Mouse (Mus musculus) lung, embryonic 16.5 days (tissue): ENCODE measurements around the gene Efemp2. TPM values are rescaled to one million over a fixed set of nuclear protein-coding genes. Genes with fewer than 3 reads are reported as not detected.

Source experiments
- ATAC-seq: fragments of 200-750 bp; cut with Nextera tagmentation; 2 replicates; pipeline ENCODE4 v1.8.0; 2017; ENCODE audit warnings: low read depth, mild to moderate bottlenecking, moderate library complexity
- H3K27ac ChIP-seq: fragments of 300-500 bp; sonication (generic); 2 replicates; pipeline ENCODE4 v1.5.1; 2014; ENCODE audit warnings: mild to moderate bottlenecking, control low read depth, low read length
- H3K27me3 ChIP-seq: fragments of 300-500 bp; sonication (generic); 2 replicates; pipeline ENCODE4 v1.6.1; 2014; ENCODE audit warnings: low read depth, low read length, mixed read lengths; ENCODE audit not compliant: control insufficient read depth, insufficient read depth
- H3K36me3 ChIP-seq: fragments of 300-500 bp; sonication (generic); 2 replicates; pipeline ENCODE4 v1.6.1; 2014; ENCODE audit warnings: low read length; ENCODE audit not compliant: control insufficient read depth, insufficient read depth
- H3K4me1 ChIP-seq: fragments of 300-500 bp; sonication (generic); replicated peaks from 2 replicates; pipeline ENCODE4 v1.6.1; 2014; ENCODE audit warnings: low read length, mixed read lengths; ENCODE audit not compliant: control insufficient read depth, insufficient read depth
- H3K4me2 ChIP-seq: fragments of 300-500 bp; sonication (generic); 2 replicates; pipeline ENCODE4 v1.6.1; 2014; ENCODE audit warnings: low read depth, low read length, control low read depth
- H3K4me3 ChIP-seq: fragments of 300-500 bp; sonication (generic); 2 replicates; pipeline ENCODE4 v1.5.1; 2014; ENCODE audit warnings: mild to moderate bottlenecking, low read length, control low read depth
- H3K9ac ChIP-seq: fragments of 300-500 bp; sonication (generic); 2 replicates; pipeline ENCODE4 v1.6.1; 2014; ENCODE audit warnings: low read length, control low read depth
- H3K9me3 ChIP-seq: fragments of 300-500 bp; sonication (generic); 2 replicates; pipeline ENCODE4 v1.6.1; 2016; ENCODE audit warnings: low read length; ENCODE audit not compliant: control insufficient read depth
- WGBS: fragments of 180-500 bp; shearing (Covaris S2); extraction: QIAGEN DNeasy Blood & Tissue Kit; methylation state at CpG from one replicate; pipeline ENCODE4 v1.1.7; 2014; 5-methylcytosine and 5-hydroxymethylcytosine counted together
- polyA plus RNA-seq: library from polyadenylated mRNA; unstranded; fragments of >200 nt; fragmentation: Nextera tagmentation; extraction: Ambion mirVana; gene quantifications from 2 replicates; pipeline ENCODE4 v1.2.1, GENCODE M21; 2015

Gene Efemp2
- polyA plus RNA-seq, 1 experiment from 2014 or later: 200 TPM

- no peak for ATAC-seq
- Histone ChIP-seq H3K9me3 (no peaks in the 10 kb centered on the region), H3K27ac (no peak overlapping the region), H3K4me3 (no peak overlapping the region), H3K4me1 (peaks cover 29% of the 10 kb centered on the region), H3K27me3 (no peaks in the 10 kb centered on the region), H3K9ac (no peak overlapping the region), H3K36me3 (peaks cover 9% of the 10 kb centered on the region), H3K4me2 (no peak overlapping the region)
- WGBS: 79% methylated on average over 1 of the region's 1 CpGs
Observed at GRCm38 (mm10) chr19:5430408-5430807, 43.3 kb upstream of the Efemp2 start.

GRCm38 (mm10) chr19:5431911-5432464 lies 41.8 kb upstream of the Efemp2 start:
- Histone ChIP-seq H3K27me3 (no peaks in the 10 kb centered on the region), H3K36me3 (peaks cover 4% of the 10 kb centered on the region), H3K4me1 (peaks cover 17% of the 10 kb centered on the region), H3K27ac (no peak overlapping the region), H3K9me3 (no peaks in the 10 kb centered on the region), H3K4me2 (no peak overlapping the region), H3K4me3 (no peak overlapping the region), H3K9ac (no peak overlapping the region)
- WGBS: 68% methylated on average over 4 of the region's 4 CpGs
- no peak for ATAC-seq

GRCm38 (mm10) chr19:5432992-5433852 lies 40.5 kb upstream of the Efemp2 start:
- ATAC-seq: peak; percentile 83
- peak overlapping the region; percentile 58 for H3K9ac ChIP-seq
- 6% methylated on average over 16 of the region's 16 CpGs for WGBS

GRCm38 (mm10) chr19:5433951-5434350 lies 39.8 kb upstream of the Efemp2 start:
- Histone ChIP-seq H3K4me2 (peak overlapping the region; percentile 64), H3K36me3 (no peaks in the 10 kb centered on the region), H3K27ac (peak overlapping the region; percentile 77), H3K9me3 (no peaks in the 10 kb centered on the region), H3K4me1 (peaks cover 17% of the 10 kb centered on the region), H3K4me3 (peak overlapping the region; percentile 39), H3K9ac (peak overlapping the region; percentile 58), H3K27me3 (no peaks in the 10 kb centered on the region)
- no peak for ATAC-seq
- WGBS: 53% methylated on average over 7 of the region's 7 CpGs

More at GRCm38 (mm10) chr19:5432992-5433852, 40.5 kb upstream of the Efemp2 start:
- Histone ChIP-seq H3K4me1 (peaks cover 17% of the 10 kb centered on the region), H3K4me2 (peak overlapping the region; percentile 64), H3K27ac (peak overlapping the region; percentile 77), H3K4me3 (peak overlapping the region; percentile 39), H3K27me3 (no peaks in the 10 kb centered on the region), H3K36me3 (no peaks in the 10 kb centered on the region), H3K9me3 (no peaks in the 10 kb centered on the region)

- no peak overlapping the region for H3K4me2 ChIP-seq
- peaks cover 29% of the 10 kb centered on the region for H3K27me3 ChIP-seq
- WGBS: 51% methylated on average over 9 of the region's 9 CpGs
- H3K27ac ChIP-seq: no peak overlapping the region
- H3K4me1 ChIP-seq: peaks cover 19% of the 10 kb centered on the region
- no peak overlapping the region for H3K9ac ChIP-seq
- H3K36me3 ChIP-seq: no peaks in the 10 kb centered on the region
- no peak overlapping the region for H3K4me3 ChIP-seq
- peaks cover 5% of the 10 kb centered on the region; the same call in 1 of the 2 replicates for H3K9me3 ChIP-seq
- no peak for ATAC-seq
Observed at GRCm38 (mm10) chr19:5444371-5444908, 29.3 kb upstream of the Efemp2 start.

GRCm38 (mm10) chr19:5444954-5445353 lies 28.8 kb upstream of the Efemp2 start:
- 0 out of 2 replicates have a peak, but pooled peaks have one; percentile 34 for ATAC-seq
- Histone ChIP-seq H3K4me2 (no peak overlapping the region), H3K9me3 (peaks cover 5% of the 10 kb centered on the region; the same call in 1 of the 2 replicates), H3K27me3 (peaks cover 31% of the 10 kb centered on the region), H3K36me3 (no peaks in the 10 kb centered on the region), H3K9ac (0 out of 2 replicates have a peak overlapping the region, but pooled peaks have one; percentile 31), H3K27ac (no peak overlapping the region), H3K4me3 (no peak overlapping the region), H3K4me1 (peaks cover 19% of the 10 kb centered on the region)
- 30% methylated on average over 7 of the region's 7 CpGs for WGBS

GRCm38 (mm10) chr19:5445747-5446146 lies 28.0 kb upstream of the Efemp2 start:
- 85% methylated on average over 5 of the region's 5 CpGs for WGBS
- no peak overlapping the region for H3K9ac ChIP-seq
- H3K4me2 ChIP-seq: no peak overlapping the region
- no peak overlapping the region for H3K4me3 ChIP-seq
- no peaks in the 10 kb centered on the region for H3K36me3 ChIP-seq
- H3K27ac ChIP-seq: no peak overlapping the region
- no peak for ATAC-seq
- no peaks in the 10 kb centered on the region for H3K9me3 ChIP-seq
- peaks cover 36% of the 10 kb centered on the region for H3K27me3 ChIP-seq
- H3K4me1 ChIP-seq: peaks cover 19% of the 10 kb centered on the region

- Histone ChIP-seq H3K36me3 (no peaks in the 10 kb centered on the region), H3K9me3 (no peaks in the 10 kb centered on the region), H3K4me1 (peaks cover 19% of the 10 kb centered on the region), H3K4me2 (peak within 1 kb of the TSS; percentile 97), H3K4me3 (peak within 1 kb of the TSS; percentile 64), H3K9ac (peak within 1 kb of the TSS; percentile 55), H3K27ac (no peak within 1 kb of the TSS), H3K27me3 (peaks cover 36% of the 10 kb centered on the region)
- under 1% methylated on average over 70 of the region's 70 CpGs for WGBS
- peak; percentile 39 for ATAC-seq
Observed at GRCm38 (mm10) chr19:5447515-5448353, 26.0 kb upstream of the Efemp2 start, which contains the start of gene Fosl1. TSS of gene Fosl1 (plus strand) at chr19:5447547.
